Mouse (Mus musculus) cerebellum, adult 11 months (tissue): ENCODE results near the gene Tm6sf1.

Experiments
- DNase-seq: peaks from one replicate; pipeline ENCODE4 v3.0.0; 2022

The Tm6sf1 gene

GRCm38 (mm10) chr7:81904094-81904493 lies 45.3 kb downstream of the Tm6sf1 start:
- DNase-seq, result no peak

DNA sequence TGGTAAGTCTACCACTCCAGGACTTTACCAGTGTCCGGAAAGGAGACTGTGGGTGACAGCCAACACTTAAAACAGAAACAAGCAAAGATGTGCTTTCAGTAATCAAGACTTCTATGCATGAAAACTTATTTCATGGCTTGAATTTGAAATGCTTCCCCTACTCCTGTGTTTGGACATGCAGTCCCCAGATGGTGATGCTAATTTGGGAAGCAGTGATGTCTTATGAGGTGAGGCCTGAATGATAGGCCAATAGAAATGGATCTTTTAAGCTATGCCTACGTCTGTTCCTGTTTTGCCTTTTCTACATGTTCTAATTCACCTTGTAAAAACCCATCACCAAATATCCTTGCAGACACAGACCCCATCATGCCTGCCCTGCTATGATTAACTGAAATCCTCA lies 46.1 kb downstream of the Tm6sf1 start:
- no peak for DNase-seq

- DNase-seq, result no peak
Observed at GRCm38 (mm10) chr7:81918316-81918715, 59.5 kb downstream of the Tm6sf1 start.

GRCm38 (mm10) chr7:81920314-81920713 lies 61.5 kb downstream of the Tm6sf1 start:
- no peak for DNase-seq

DNA sequence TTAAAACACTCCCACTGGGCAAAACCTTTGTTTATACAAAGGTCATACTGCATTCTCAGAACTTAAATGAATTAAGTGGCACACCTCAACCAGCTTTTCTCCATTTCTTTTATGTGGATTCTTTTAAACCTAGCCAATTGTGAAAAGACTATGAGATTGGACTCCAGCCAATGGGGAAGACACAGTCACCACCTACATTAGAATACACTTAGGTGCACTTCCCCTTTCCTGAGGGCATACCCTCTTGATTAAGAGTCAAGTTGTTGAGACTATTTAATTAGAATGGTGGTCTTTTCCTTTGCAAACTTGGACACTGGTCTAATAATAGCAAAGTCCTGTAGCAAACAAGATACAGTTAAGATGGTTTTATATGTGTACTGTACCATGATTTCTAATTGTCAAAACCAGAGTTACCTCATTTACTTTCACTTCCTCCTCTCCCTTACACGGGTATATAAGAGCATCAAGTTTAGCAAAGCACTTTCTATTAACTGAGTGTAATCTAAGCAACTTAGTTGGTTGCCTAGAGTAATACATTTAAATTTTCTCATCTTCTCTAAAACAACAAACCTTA lies 62.7 kb downstream of the Tm6sf1 start:
- DNase-seq, result no peak

DNA sequence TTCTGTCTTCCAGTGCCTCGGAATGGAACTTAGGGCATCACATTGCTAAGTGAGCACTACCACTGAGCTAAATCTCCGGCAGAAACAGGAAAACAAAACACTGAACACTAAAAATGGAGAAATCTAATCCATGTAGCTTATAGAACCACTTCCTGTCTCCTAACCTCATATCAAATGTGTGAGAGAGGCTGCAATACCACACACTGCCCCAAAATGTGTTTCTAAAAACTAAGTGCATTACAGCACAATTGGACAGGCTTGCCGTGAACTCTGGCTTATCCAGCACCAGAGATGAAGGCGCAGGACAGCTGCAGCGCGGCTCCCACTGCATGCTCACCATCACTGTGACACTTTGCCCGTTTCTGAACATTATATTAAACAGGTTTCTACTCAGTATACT lies 70.2 kb downstream of the Tm6sf1 start:
- DNase-seq, result no peak

DNA sequence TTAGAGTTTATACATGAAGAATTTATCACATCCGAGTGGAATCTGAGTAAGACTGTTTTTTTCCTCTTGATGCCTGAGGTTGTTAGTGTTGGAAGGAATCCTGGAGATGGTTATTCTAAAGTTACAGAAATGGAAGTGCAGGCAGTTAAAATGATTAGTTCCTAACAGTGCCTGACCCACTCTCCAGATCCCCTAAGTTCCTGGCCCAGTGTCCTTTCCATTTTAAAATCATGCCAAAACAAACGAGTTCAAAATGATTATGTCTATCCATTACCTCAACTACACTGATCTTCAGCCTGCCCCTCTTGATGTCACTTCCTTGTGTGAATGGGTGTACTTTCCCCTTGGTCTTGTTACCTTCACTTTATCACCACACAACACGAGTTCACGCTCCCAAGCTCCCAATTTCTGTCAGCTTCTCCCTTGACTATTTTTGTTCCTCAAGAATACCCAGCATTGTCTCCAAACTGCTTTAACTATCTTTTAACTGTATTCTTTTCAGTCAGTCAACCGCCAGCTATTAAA lies 73.8 kb downstream of the Tm6sf1 start:
- no peak for DNase-seq

DNA sequence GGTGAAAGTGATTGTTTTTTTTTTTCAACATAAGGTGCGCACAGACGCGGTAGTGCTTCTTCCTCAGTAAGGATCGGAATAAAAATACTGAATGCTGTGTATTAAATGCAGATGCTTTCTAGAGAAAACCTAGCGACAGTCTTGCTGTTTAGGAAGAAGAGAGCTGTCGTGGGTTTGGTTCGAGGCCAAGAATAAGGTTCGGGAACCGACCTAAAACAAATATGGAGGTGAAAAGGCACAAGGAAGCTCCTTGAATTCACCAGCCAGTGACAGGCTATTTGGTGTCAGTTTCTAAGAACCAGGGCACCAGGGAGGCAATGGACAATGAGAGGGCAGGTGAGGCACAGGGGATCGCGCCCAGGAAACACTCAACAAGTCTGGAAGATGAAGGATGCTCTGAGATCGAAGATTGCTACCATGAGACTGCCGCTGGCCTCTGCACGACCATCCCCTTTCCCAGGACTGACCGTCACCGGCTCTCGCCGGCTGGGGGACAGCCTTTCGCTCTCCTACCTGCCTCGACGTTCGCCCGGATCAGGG lies 74.3 kb downstream of the Tm6sf1 start:
- DNase-seq, result peak; percentile 22

DNA sequence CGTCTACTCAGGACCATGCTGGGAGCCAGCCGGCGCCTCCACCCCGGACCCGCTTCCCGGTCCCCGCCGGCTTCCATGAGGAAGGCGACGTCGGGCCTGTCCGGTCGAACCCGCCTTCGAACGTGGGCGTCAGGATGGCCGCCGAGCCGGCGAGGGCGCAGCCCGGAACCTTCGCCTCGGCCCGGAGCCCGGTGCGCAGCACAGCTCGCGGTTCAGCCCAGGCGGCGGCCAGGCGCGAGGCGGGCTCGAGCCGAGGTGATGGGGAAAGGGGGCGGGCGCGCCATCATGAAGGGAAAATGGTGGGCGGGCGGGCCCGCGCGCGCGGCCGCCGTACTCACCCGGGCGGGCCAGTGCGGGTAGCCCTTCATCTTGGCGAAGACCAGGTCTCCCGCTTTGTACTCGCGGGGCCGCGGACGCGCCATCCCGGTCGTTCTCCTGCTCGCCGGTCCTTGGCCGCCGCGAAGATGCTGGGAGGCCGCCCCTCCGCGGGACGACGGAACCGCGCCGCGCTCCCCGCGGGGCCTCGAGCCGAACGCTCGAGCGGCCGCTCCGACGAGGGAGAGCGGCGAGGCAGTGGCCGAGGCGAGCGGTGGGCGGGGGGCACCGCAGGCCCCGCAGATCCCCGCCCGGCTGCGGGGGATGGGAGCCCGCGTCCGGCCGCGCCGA lies 74.9 kb downstream of the Tm6sf1 start:
- peak; percentile 56 for DNase-seq
